Mouse (Mus musculus) hindbrain, postnatal 0 days (tissue): ENCODE measurements around the gene Gps2. TPM values are rescaled to one million over a fixed set of nuclear protein-coding genes. Genes with fewer than 3 reads are reported as not detected.

Experiments used
- ATAC-seq: fragments of 200-750 bp; cut with Nextera tagmentation; 2 replicates; pipeline ENCODE4 v1.8.0; 2017; ENCODE audit warnings: mild to moderate bottlenecking, moderate TSS enrichment, moderate library complexity
- DNase-seq: peaks from one replicate; pipeline ENCODE4 v3.0.0-alpha.2; 2015; ENCODE audit warnings: low spot score
- H3K27ac ChIP-seq: fragments of 300-500 bp; sonication (generic); 2 replicates; pipeline ENCODE4 v1.5.1; 2014; ENCODE audit warnings: mild to moderate bottlenecking
- H3K27me3 ChIP-seq: fragments of 300-500 bp; sonication (generic); 2 replicates; pipeline ENCODE4 v1.6.1; 2014; ENCODE audit warnings: low read length, mixed read lengths; ENCODE audit not compliant: insufficient read depth
- H3K36me3 ChIP-seq: fragments of 300-500 bp; sonication (generic); 2 replicates; pipeline ENCODE4 v1.6.1; 2014; ENCODE audit warnings: low read length, mixed read lengths; ENCODE audit not compliant: insufficient read depth
- H3K4me1 ChIP-seq: fragments of 300-500 bp; sonication (generic); 2 replicates; pipeline ENCODE4 v1.6.1; 2014; ENCODE audit warnings: antibody characterized with exemption, low read length, mixed read lengths; ENCODE audit not compliant: insufficient read depth
- H3K4me2 ChIP-seq: fragments of 300-500 bp; sonication (generic); 2 replicates; pipeline ENCODE4 v1.6.1; 2014; ENCODE audit warnings: low read depth, mild to moderate bottlenecking, low read length, moderate library complexity, mixed read lengths
- H3K4me3 ChIP-seq: fragments of 300-500 bp; sonication (generic); 2 replicates; pipeline ENCODE4 v1.5.1; 2014; ENCODE audit warnings: low read length
- H3K9ac ChIP-seq: fragments of 300-500 bp; sonication (generic); replicated peaks from 2 replicates; pipeline ENCODE4 v1.6.1; 2014; ENCODE audit warnings: mild to moderate bottlenecking, low read length, moderate library complexity, mixed read lengths
- H3K9me3 ChIP-seq: fragments of 300-500 bp; sonication (generic); 2 replicates; pipeline ENCODE4 v1.6.1; 2016; ENCODE audit warnings: low read length, mixed read lengths
- CTCF ChIP-seq: IDR thresholded peaks from 2 replicates; pipeline ENCODE4 v1.5.1; 2016; ENCODE audit warnings: antibody characterized with exemption, control low read depth, low read depth
- WGBS: fragments of 180-500 bp; shearing (Covaris S2); extraction: QIAGEN DNeasy Blood & Tissue Kit; methylation state at CpG from one replicate; pipeline ENCODE4 v1.1.7; 2014; 5-methylcytosine and 5-hydroxymethylcytosine counted together
- polyA plus RNA-seq: library from polyadenylated mRNA; unstranded; fragments of >200 nt; fragmentation: Nextera tagmentation; extraction: Ambion mirVana; gene quantifications from 2 replicates; pipeline ENCODE4 v1.2.1, GENCODE M21; 2015
- total RNA-seq: library from RNA; depleted of rRNA; stranded (reverse); fragments of >200 nt; gene quantifications from 2 replicates; pipeline ENCODE4 v1.2.3, GENCODE M21; 2014

The Gps2 gene
- total and polyA plus RNA-seq, 2 experiments from 2014 or later: 65.9 to 67.6 TPM

GRCm38 (mm10) chr11:69909174-69909573, 4.5 kb upstream of the Gps2 start:
- no peaks in the 10 kb centered on the region for H3K9me3 ChIP-seq
- peaks cover 78% of the 10 kb centered on the region for H3K36me3 ChIP-seq
- no peaks in the 10 kb centered on the region for H3K27me3 ChIP-seq
- ATAC-seq (no peak), DNase-seq (no peak)
- H3K4me3 ChIP-seq: no peak overlapping the region
- H3K27ac ChIP-seq: no peak overlapping the region
- peaks cover 3% of the 10 kb centered on the region; the same call in 1 of the 2 replicates for H3K4me1 ChIP-seq
- no peak overlapping the region for H3K4me2 ChIP-seq
- H3K9ac ChIP-seq: no peak overlapping the region
- 90% methylated on average over 5 of the region's 5 CpGs for WGBS
- no peak for TF ChIP-seq CTCF

- H3K4me2 ChIP-seq: no peak overlapping the region
- ATAC-seq: no peak
- no peaks in the 10 kb centered on the region for H3K9me3 ChIP-seq
- peaks cover 74% of the 10 kb centered on the region for H3K36me3 ChIP-seq
- no peaks in the 10 kb centered on the region for H3K27me3 ChIP-seq
- no peak for DNase-seq
- WGBS: 97% methylated on average over 8 of the region's 8 CpGs
- peaks cover 8% of the 10 kb centered on the region; the same call in 1 of the 2 replicates for H3K4me1 ChIP-seq
- no peak for TF ChIP-seq CTCF
- H3K27ac ChIP-seq: no peak overlapping the region
- H3K9ac ChIP-seq: no peak overlapping the region
- no peak overlapping the region for H3K4me3 ChIP-seq
Observed at GRCm38 (mm10) chr11:69910177-69910576, 3.5 kb upstream of the Gps2 start.

GRCm38 (mm10) chr11:69910781-69911560, 2.7 kb upstream of the Gps2 start:
- DNase-seq (no peak), ATAC-seq (no peak)
- no peak for TF ChIP-seq CTCF
- Histone ChIP-seq H3K4me3 (no peak overlapping the region), H3K4me1 (peaks cover 8% of the 10 kb centered on the region; the same call in 1 of the 2 replicates), H3K9me3 (no peaks in the 10 kb centered on the region), H3K27ac (no peak overlapping the region), H3K9ac (no peak overlapping the region), H3K36me3 (peaks cover 72% of the 10 kb centered on the region), H3K27me3 (no peaks in the 10 kb centered on the region), H3K4me2 (no peak overlapping the region)
- 93% methylated on average over 17 of the region's 17 CpGs for WGBS

- Histone ChIP-seq H3K4me3 (no peak overlapping the region), H3K36me3 (peaks cover 70% of the 10 kb centered on the region), H3K4me1 (peaks cover 8% of the 10 kb centered on the region; the same call in 1 of the 2 replicates), H3K9ac (no peak overlapping the region), H3K4me2 (no peak overlapping the region), H3K27me3 (no peaks in the 10 kb centered on the region), H3K9me3 (no peaks in the 10 kb centered on the region), H3K27ac (no peak overlapping the region)
- TF ChIP-seq CTCF: no peak
- no peak for DNase-seq
- WGBS: 96% methylated on average over 6 of the region's 6 CpGs
- no peak for ATAC-seq
Observed at GRCm38 (mm10) chr11:69911701-69912100, 2.0 kb upstream of the Gps2 start.

- H3K4me1 ChIP-seq: peaks cover 8% of the 10 kb centered on the region; the same call in 1 of the 2 replicates
- 80% methylated on average over 15 of the region's 15 CpGs for WGBS
- no peak for TF ChIP-seq CTCF
- peak overlapping the region; percentile 93; the same call in 1 of the 2 replicates for H3K9ac ChIP-seq
- peak overlapping the region; percentile 84 for H3K4me3 ChIP-seq
- ATAC-seq: no peak
- no peaks in the 10 kb centered on the region for H3K9me3 ChIP-seq
- H3K36me3 ChIP-seq: peaks cover 70% of the 10 kb centered on the region
- H3K27me3 ChIP-seq: no peaks in the 10 kb centered on the region
- H3K27ac ChIP-seq: peak overlapping the region; percentile 91; the same call in 1 of the 2 replicates
- peak overlapping the region; percentile 97 for H3K4me2 ChIP-seq
- DNase-seq: no peak
Observed at GRCm38 (mm10) chr11:69912716-69913530, 765 bp upstream of the Gps2 start.

- DNase-seq (no peak), ATAC-seq (no peak)
- Histone ChIP-seq H3K27me3 (no peaks in the 10 kb centered on the region), H3K9me3 (no peaks in the 10 kb centered on the region), H3K27ac (peak overlapping the region; percentile 91), H3K4me3 (peak overlapping the region; percentile 84), H3K4me1 (peaks cover 11% of the 10 kb centered on the region), H3K4me2 (peak overlapping the region; percentile 97), H3K36me3 (peaks cover 67% of the 10 kb centered on the region), H3K9ac (peak overlapping the region; percentile 93)
- 4% methylated on average over 17 of the region's 17 CpGs for WGBS
- TF ChIP-seq CTCF: no peak
Observed at GRCm38 (mm10) chr11:69914372-69914764, 680 bp downstream of the Gps2 start.
